Mouse (Mus musculus) telencephalon, adult 2 months (tissue): ENCODE measurements around the gene Tff3.

Source experiments
- DNase-seq: peaks from one replicate; pipeline ENCODE4 v3.0.0-alpha.2; 2011; ENCODE audit warnings: low read depth, low spot score

Tff3 gene

DNA sequence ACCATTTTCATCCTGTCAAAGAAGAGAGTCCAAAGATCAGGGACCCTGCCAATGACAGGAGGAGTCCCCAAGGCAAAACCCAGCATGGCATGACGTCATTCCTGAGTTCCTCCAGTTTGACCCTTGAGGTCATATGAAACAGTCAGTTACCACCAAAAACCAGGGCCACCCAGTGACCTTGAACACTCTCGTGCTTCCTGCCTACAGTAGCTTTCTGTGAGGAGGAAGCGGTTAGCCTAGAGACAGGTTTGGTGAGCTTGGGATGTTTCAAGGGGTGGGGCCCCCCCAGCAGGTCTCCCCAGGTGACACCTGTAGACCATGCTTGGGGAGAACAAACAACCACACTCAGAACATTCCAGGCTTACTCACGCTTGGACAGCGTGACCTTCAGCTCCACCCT is 51.9 kb downstream of the Tff3 start:
- no peak for DNase-seq

GRCm38 (mm10) chr17:31075471-31075870 is 54.0 kb downstream of the Tff3 start:
- no peak for DNase-seq
